ENCODE assay signal across 16 mouse cellular contexts in genomic region chr5:75808551-75809332, GRCm38 (mm10).
DNase-seq lines count a peak whose midpoint lies in the region; ATAC-seq and TF ChIP-seq lines count a peak whose summit lies in the region.
"Had no signal": no experiment of that assay in that cellular context is flagged by ENCODE, and none has a peak within 500 bp of the region (broad histone marks: within the 10 kb centered on the region; RNA-seq: fewer than 3 reads in every experiment).

No protein-coding gene starts in this region.

- intact Hi-C loops in heart, postnatal 10 days (cut with DNase I): no loop called here

- peak; percentile 39; the same call in 1 of the 2 replicates for ATAC-seq in heart, embryonic 12.5 days (ENCODE audit: insufficient number of reproducible peaks, low FRiP score)
- no peak for ATAC-seq in midbrain, embryonic 11.5 days (ENCODE audit: low FRiP score)
- no peak for ATAC-seq in midbrain, postnatal 0 days (ENCODE audit: low FRiP score)
- ATAC-seq in granulocyte monocyte progenitor cell, adult 5-6 weeks (replicated peaks; ENCODE audit: poor library complexity, severe bottlenecking): peak; percentile 76
- ATAC-seq: intestine, embryonic 15.5 days had no signal

- H3K36me3 ChIP-seq in heart, embryonic 12.5 days: no peaks in the 10 kb centered on the region
- no peaks in the 10 kb centered on the region for H3K36me3 ChIP-seq in midbrain, embryonic 11.5 days (ENCODE audit: control insufficient read depth, insufficient read depth, low read length)
- no peaks in the 10 kb centered on the region for H3K36me3 ChIP-seq in midbrain, postnatal 0 days (ENCODE audit: insufficient read depth, low read length)
- H3K36me3 ChIP-seq: embryonic facial prominence, embryonic 13.5 days; forebrain, embryonic 12.5 days; intestine, embryonic 15.5 days had no signal

- H3K4me3 ChIP-seq in heart, embryonic 12.5 days: no peak overlapping the region
- H3K4me3 ChIP-seq in midbrain, embryonic 11.5 days (ENCODE audit: low read depth, low read length): no peak overlapping the region
- H3K4me3 ChIP-seq in midbrain, postnatal 0 days (ENCODE audit: low read depth, low read length): no peak overlapping the region
- H3K4me3 ChIP-seq: embryonic facial prominence, embryonic 13.5 days; forebrain, embryonic 12.5 days; intestine, embryonic 15.5 days; left cerebral cortex, adult 2 months; megakaryocyte, embryonic 14.5 days had no signal

- no peak overlapping the region for H3K4me2 ChIP-seq in heart, embryonic 12.5 days
- no peak overlapping the region for H3K4me2 ChIP-seq in midbrain, embryonic 11.5 days
- H3K4me2 ChIP-seq in midbrain, postnatal 0 days (ENCODE audit: low read depth, low read length, poor library complexity, severe bottlenecking): no peak overlapping the region
- H3K4me2 ChIP-seq: embryonic facial prominence, embryonic 13.5 days; forebrain, embryonic 12.5 days; intestine, embryonic 15.5 days had no signal

- H3K9me3 ChIP-seq in heart, embryonic 12.5 days (replicated peaks): peaks cover 10% of the 10 kb centered on the region; the same call in 1 of the 2 replicates
- H3K9me3 ChIP-seq in midbrain, embryonic 11.5 days (ENCODE audit: control insufficient read depth, low read length): no peaks in the 10 kb centered on the region
- no peaks in the 10 kb centered on the region for H3K9me3 ChIP-seq in midbrain, postnatal 0 days (ENCODE audit: low read length)
- H3K9me3 ChIP-seq: embryonic facial prominence, embryonic 13.5 days; forebrain, embryonic 12.5 days; intestine, embryonic 15.5 days had no signal

- WGBS in heart, embryonic 12.5 days: 79% methylated on average over 18 of the region's 18 CpGs
- WGBS in midbrain, embryonic 11.5 days: 87% methylated on average over 18 of the region's 18 CpGs
- WGBS in midbrain, postnatal 0 days: 84% methylated on average over 18 of the region's 18 CpGs

- H3K9ac ChIP-seq in heart, embryonic 12.5 days: no peak overlapping the region
- no peak overlapping the region for H3K9ac ChIP-seq in midbrain, embryonic 11.5 days (ENCODE audit: low read length)
- no peak overlapping the region for H3K9ac ChIP-seq in midbrain, postnatal 0 days (replicated peaks; ENCODE audit: low read length, poor library complexity, severe bottlenecking)
- H3K9ac ChIP-seq: embryonic facial prominence, embryonic 13.5 days; forebrain, embryonic 12.5 days; intestine, embryonic 15.5 days had no signal

- TF ChIP-seq CTCF in midbrain, postnatal 0 days (IDR thresholded peaks at IDR 0.05): no peak

- DNase-seq in heart, postnatal 10 days: no peak
- peak; percentile 77 for DNase-seq in midbrain, embryonic 11.5 days (ENCODE audit: low spot score, missing footprints)
- no peak for DNase-seq in midbrain, postnatal 0 days (ENCODE audit: low spot score)
- DNase-seq in thymus, postnatal 14 days: peak; percentile 43
- DNase-seq in cerebellum, postnatal 4 days (ENCODE audit: low spot score in 2 of 2): no peak
- no peak for DNase-seq in yolk sac, embryonic 10.5 days (ENCODE audit: low spot score)
- DNase-seq: cerebellum, postnatal 14 days; gastrocnemius, postnatal 14 days; heart, postnatal 36 days had no signal

- H3K27ac ChIP-seq in heart, embryonic 12.5 days (ENCODE audit: poor library complexity, severe bottlenecking): no peak overlapping the region
- H3K27ac ChIP-seq in midbrain, embryonic 11.5 days (ENCODE audit: low read depth, low read length): no peak overlapping the region
- H3K27ac ChIP-seq in midbrain, postnatal 0 days (ENCODE audit: low read depth, low read length): no peak overlapping the region
- H3K27ac ChIP-seq: embryonic facial prominence, embryonic 13.5 days; forebrain, embryonic 12.5 days; intestine, embryonic 15.5 days; left cerebral cortex, adult 2 months had no signal

- peaks cover 2% of the 10 kb centered on the region; the same call in 1 of the 2 replicates for H3K4me1 ChIP-seq in heart, embryonic 12.5 days (replicated peaks)
- H3K4me1 ChIP-seq in midbrain, embryonic 11.5 days (ENCODE audit: control insufficient read depth, insufficient read depth, low read length): no peaks in the 10 kb centered on the region
- H3K4me1 ChIP-seq in midbrain, postnatal 0 days (ENCODE audit: insufficient read depth, low read length): no peaks in the 10 kb centered on the region
- H3K4me1 ChIP-seq: embryonic facial prominence, embryonic 13.5 days; forebrain, embryonic 12.5 days; intestine, embryonic 15.5 days had no signal

- H3K27me3 ChIP-seq in heart, embryonic 12.5 days (replicated peaks): no peaks in the 10 kb centered on the region
- H3K27me3 ChIP-seq in midbrain, embryonic 11.5 days (ENCODE audit: control insufficient read depth, insufficient read depth, low read length): no peaks in the 10 kb centered on the region
- H3K27me3 ChIP-seq in midbrain, postnatal 0 days (ENCODE audit: insufficient read depth, low read length): no peaks in the 10 kb centered on the region
- H3K27me3 ChIP-seq: embryonic facial prominence, embryonic 13.5 days; forebrain, embryonic 12.5 days; intestine, embryonic 15.5 days; megakaryocyte, embryonic 14.5 days had no signal

Comparison
In these comparisons a context has a peak if more than half of its experiments do, and no peak if none do; other contexts are left out.
1. DNase-seq: peak in midbrain, embryonic 11.5 days (single experiment) and thymus, postnatal 14 days (single experiment); none in heart, postnatal 10 days (0 of 2), midbrain, postnatal 0 days (single experiment), cerebellum, postnatal 4 days (0 of 2) and yolk sac, embryonic 10.5 days (single experiment).
2. ATAC-seq: peak in heart, embryonic 12.5 days (single experiment) and granulocyte monocyte progenitor cell, adult 5-6 weeks (single experiment); none in midbrain, embryonic 11.5 days (single experiment) and midbrain, postnatal 0 days (single experiment).